Mouse (Mus musculus): Measurements from ENCODE around the gene Loxl4.

DNA sequence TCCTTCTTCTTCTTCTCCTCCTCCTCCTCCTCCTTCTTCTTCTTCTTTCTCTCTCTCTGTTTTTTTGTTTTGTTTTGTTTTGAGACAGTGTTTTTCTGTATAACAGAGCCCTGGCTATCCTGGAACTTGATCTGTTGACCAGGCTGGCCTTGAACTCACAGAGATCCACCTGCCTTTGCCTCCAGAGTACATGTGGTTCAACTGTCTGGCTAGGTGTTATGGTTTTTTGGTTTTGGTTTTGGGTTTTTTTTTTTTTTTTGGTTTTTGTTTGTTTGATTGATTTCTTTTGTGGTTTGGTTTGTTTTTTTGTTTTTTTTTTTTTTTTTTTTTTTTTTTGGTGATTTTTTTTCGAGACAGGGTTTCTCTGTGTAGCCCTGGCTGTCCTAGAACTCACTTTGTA is 35.8 kb downstream of the Loxl4 start:
- TF ChIP-seq CTCF (IDR thresholded peaks at IDR 0.05; ENCODE audit: borderline replicate concordance, insufficient read depth, low read length) (no peak), POLR2A (IDR thresholded peaks at IDR 0.05; ENCODE audit: low read depth, low read length) (no peak)
